Mouse (Mus musculus): ENCODE data around the gene Dao.
A peak's percentile ranks its signal among the peaks of the same experiment; 100 is the strongest.

The Dao gene

GRCm38 (mm10) chr5:113984025-113984740, 19.3 kb upstream of the Dao start:
- DNase-seq (ENCODE audit: low spot score), result no peak

GRCm38 (mm10) chr5:113985737-113986136, 17.8 kb upstream of the Dao start:
- no peak for DNase-seq (ENCODE audit: low spot score)

- DNase-seq (ENCODE audit: low spot score), result no peak
These were observed 17.1 kb upstream of the Dao start for GRCm38 (mm10) chr5:113986182-113986961.

- DNase-seq (ENCODE audit: low spot score), result peak; percentile 77
These were observed 14.0 kb upstream of the Dao start for GRCm38 (mm10) chr5:113989437-113990024.

GRCm38 (mm10) chr5:113990593-113990992, 12.9 kb upstream of the Dao start:
- DNase-seq (ENCODE audit: low spot score), result no peak

GRCm38 (mm10) chr5:113991141-113991540, 12.4 kb upstream of the Dao start:
- DNase-seq (ENCODE audit: low spot score), result no peak

GRCm38 (mm10) chr5:113992339-113992831, 11.1 kb upstream of the Dao start:
- DNase-seq (ENCODE audit: low spot score), result peak; percentile 68

GRCm38 (mm10) chr5:113993031-113993486, 10.4 kb upstream of the Dao start:
- DNase-seq (ENCODE audit: low spot score), result no peak

GRCm38 (mm10) chr5:113993487-113994465, 9.7 kb upstream of the Dao start, which contains the start of gene Ssh1:
Gene Ssh1, minus strand, starts transcription at chr5:113993894.
- peak; percentile 75 for DNase-seq (ENCODE audit: low spot score)

- no peak for DNase-seq (ENCODE audit: low spot score)
These were observed 7.0 kb upstream of the Dao start for GRCm38 (mm10) chr5:113996458-113996857.

- DNase-seq (ENCODE audit: low spot score), result no peak
These were observed 4.1 kb upstream of the Dao start for GRCm38 (mm10) chr5:113999382-113999781.

- DNase-seq (ENCODE audit: low spot score), result no peak
These were observed 1.1 kb downstream of the Dao start for GRCm38 (mm10) chr5:114004573-114004972.

GRCm38 (mm10) chr5:114005100-114005499, 1.6 kb downstream of the Dao start:
- no peak for DNase-seq (ENCODE audit: low spot score)

- DNase-seq (ENCODE audit: low spot score), result no peak
These were observed 3.5 kb downstream of the Dao start for GRCm38 (mm10) chr5:114006974-114007373.

GRCm38 (mm10) chr5:114007753-114008453, 4.4 kb downstream of the Dao start:
- DNase-seq (ENCODE audit: low spot score), result no peak

GRCm38 (mm10) chr5:114009049-114009448, 5.5 kb downstream of the Dao start:
- DNase-seq (ENCODE audit: low spot score), result no peak

- DNase-seq (ENCODE audit: low spot score), result no peak
These were observed 11.6 kb downstream of the Dao start for GRCm38 (mm10) chr5:114015121-114015520.

- DNase-seq (ENCODE audit: low spot score), result no peak
These were observed 20.9 kb downstream of the Dao start for GRCm38 (mm10) chr5:114024390-114024789.

- DNase-seq (ENCODE audit: low spot score), result no peak
These were observed 21.4 kb downstream of the Dao start for GRCm38 (mm10) chr5:114024885-114025284.

GRCm38 (mm10) chr5:114027217-114027944, 23.9 kb downstream of the Dao start:
- DNase-seq (ENCODE audit: low spot score), result no peak

Measured in spleen, adult 12 weeks (tissue).